Mouse (Mus musculus) liver, embryonic 15.5 days (tissue): ENCODE measurements around the gene Naa60. TPM values are rescaled to one million over a fixed set of nuclear protein-coding genes. Genes with fewer than 3 reads are reported as not detected.

Experiments used
- ATAC-seq: fragments of 200-750 bp; cut with Nextera tagmentation; 2 replicates; pipeline ENCODE4 v1.8.0; 2017; ENCODE audit warnings: moderate number of reproducible peaks, mild to moderate bottlenecking, moderate library complexity; ENCODE audit not compliant: insufficient read depth
- H3K27ac ChIP-seq: fragments of 300-500 bp; sonication (generic); replicated peaks from 2 replicates; pipeline ENCODE4 v1.5.1; 2015; ENCODE audit warnings: mild to moderate bottlenecking, inconsistent platforms
- H3K27me3 ChIP-seq: fragments of 300-500 bp; sonication (generic); 2 replicates; pipeline ENCODE4 v1.6.1; 2015; ENCODE audit warnings: mild to moderate bottlenecking, inconsistent platforms
- H3K36me3 ChIP-seq: fragments of 300-500 bp; sonication (generic); replicated peaks from 2 replicates; pipeline ENCODE4 v1.6.1; 2015; ENCODE audit warnings: moderate library complexity, mild to moderate bottlenecking, inconsistent platforms
- H3K4me1 ChIP-seq: fragments of 300-500 bp; sonication (generic); replicated peaks from 2 replicates; pipeline ENCODE4 v1.6.1; 2015; ENCODE audit warnings: inconsistent platforms
- H3K4me2 ChIP-seq: fragments of 300-500 bp; sonication (generic); 2 replicates; pipeline ENCODE4 v1.6.1; 2015; ENCODE audit warnings: moderate library complexity, mild to moderate bottlenecking, inconsistent platforms
- H3K4me3 ChIP-seq: fragments of 300-500 bp; sonication (generic); replicated peaks from 2 replicates; pipeline ENCODE4 v1.5.1; 2015; ENCODE audit warnings: mild to moderate bottlenecking, inconsistent platforms
- H3K9ac ChIP-seq: fragments of 300-500 bp; sonication (generic); 2 replicates; pipeline ENCODE4 v1.6.1; 2015; ENCODE audit warnings: moderate library complexity, mild to moderate bottlenecking, inconsistent platforms
- H3K9me3 ChIP-seq: fragments of 300-500 bp; sonication (generic); replicated peaks from 2 replicates; pipeline ENCODE4 v1.6.1; 2016; ENCODE audit warnings: inconsistent platforms
- WGBS: fragments of 180-500 bp; shearing (Covaris S2); methylation state at CpG from one replicate; pipeline ENCODE4 v1.1.7; 2015; ENCODE audit warnings: mixed read lengths; ENCODE audit not compliant: insufficient replicate concordance; 5-methylcytosine and 5-hydroxymethylcytosine counted together
- polyA plus RNA-seq: library from polyadenylated mRNA; unstranded; fragments of >200 nt; fragmentation: Nextera tagmentation; extraction: Ambion mirVana; gene quantifications from 2 replicates; pipeline ENCODE4 v1.2.1, GENCODE M21; 2015

The Naa60 gene
- polyA plus RNA-seq, 1 experiment from 2014 or later = 21.9 TPM

- Histone ChIP-seq H3K27ac (no peak overlapping the region), H3K9ac (no peak overlapping the region), H3K4me2 (no peak overlapping the region), H3K4me3 (no peak overlapping the region), H3K9me3 (no peaks in the 10 kb centered on the region), H3K27me3 (no peaks in the 10 kb centered on the region), H3K36me3 (peaks cover 3% of the 10 kb centered on the region; the same call in 1 of the 2 replicates), H3K4me1 (peaks cover 26% of the 10 kb centered on the region)
- 88% methylated on average over 14 of the region's 14 CpGs for WGBS
- ATAC-seq = no peak
Observed at GRCm38 (mm10) chr16:3891621-3892295, 19.6 kb downstream of the Naa60 start.

- Histone ChIP-seq H3K4me2 (no peak overlapping the region; the same call in 1 of the 2 replicates), H3K4me3 (no peak overlapping the region), H3K27me3 (no peaks in the 10 kb centered on the region), H3K9me3 (no peaks in the 10 kb centered on the region), H3K4me1 (peaks cover 22% of the 10 kb centered on the region), H3K36me3 (peaks cover 23% of the 10 kb centered on the region), H3K9ac (no peak overlapping the region), H3K27ac (peak overlapping the region; percentile 19; the same call in 1 of the 2 replicates)
- WGBS = 47% methylated on average over 3 of the region's 3 CpGs
- no peak for ATAC-seq
Observed at GRCm38 (mm10) chr16:3893739-3894138, 21.6 kb downstream of the Naa60 start.

GRCm38 (mm10) chr16:3895173-3895792 lies 23.1 kb downstream of the Naa60 start:
- Histone ChIP-seq H3K4me1 (peaks cover 22% of the 10 kb centered on the region), H3K9me3 (no peaks in the 10 kb centered on the region), H3K27ac (peak overlapping the region; percentile 35), H3K36me3 (peaks cover 38% of the 10 kb centered on the region), H3K4me3 (peak overlapping the region; percentile 2; the same call in 1 of the 2 replicates), H3K9ac (no peak overlapping the region), H3K27me3 (no peaks in the 10 kb centered on the region), H3K4me2 (peak overlapping the region; percentile 21)
- WGBS = 18% methylated on average over 9 of the region's 9 CpGs
- peak; percentile 60 for ATAC-seq

GRCm38 (mm10) chr16:3896046-3896445 lies 23.9 kb downstream of the Naa60 start:
- Histone ChIP-seq H3K4me1 (peaks cover 22% of the 10 kb centered on the region), H3K36me3 (peaks cover 46% of the 10 kb centered on the region), H3K9me3 (no peaks in the 10 kb centered on the region), H3K4me3 (no peak overlapping the region), H3K9ac (no peak overlapping the region), H3K27me3 (no peaks in the 10 kb centered on the region), H3K27ac (no peak overlapping the region), H3K4me2 (no peak overlapping the region)
- no peak for ATAC-seq
- 70% methylated on average over 6 of the region's 6 CpGs for WGBS

- H3K4me1 ChIP-seq = peaks cover 22% of the 10 kb centered on the region
- WGBS = 74% methylated on average over 1 of the region's 1 CpGs
- no peak overlapping the region for H3K27ac ChIP-seq
- no peak for ATAC-seq
- no peaks in the 10 kb centered on the region for H3K27me3 ChIP-seq
- H3K9me3 ChIP-seq = no peaks in the 10 kb centered on the region
- no peak overlapping the region for H3K4me3 ChIP-seq
- no peak overlapping the region for H3K4me2 ChIP-seq
- no peak overlapping the region for H3K9ac ChIP-seq
- H3K36me3 ChIP-seq = peaks cover 51% of the 10 kb centered on the region
Observed at GRCm38 (mm10) chr16:3896553-3896952, 24.4 kb downstream of the Naa60 start.

- H3K27me3 ChIP-seq = no peaks in the 10 kb centered on the region
- H3K4me3 ChIP-seq = no peak overlapping the region
- H3K9me3 ChIP-seq = no peaks in the 10 kb centered on the region
- H3K36me3 ChIP-seq = peaks cover 44% of the 10 kb centered on the region
- no peak overlapping the region for H3K4me2 ChIP-seq
- no peak for ATAC-seq
- WGBS = 63% methylated on average over 2 of the region's 2 CpGs
- H3K9ac ChIP-seq = no peak overlapping the region
- peaks cover 24% of the 10 kb centered on the region for H3K4me1 ChIP-seq
- H3K27ac ChIP-seq = no peak overlapping the region
Observed at GRCm38 (mm10) chr16:3907471-3907870, 35.3 kb downstream of the Naa60 start.

GRCm38 (mm10) chr16:3908537-3909111 lies 36.4 kb downstream of the Naa60 start, which contains the start of the genes 1700037C18Rik and Cluap1:
Gene 1700037C18Rik, minus strand, starts transcription at chr16:3908689.
Gene Cluap1, plus strand, starts transcription at chr16:3908801.
- Histone ChIP-seq H3K27ac (peak within 1 kb of the TSS; percentile 71), H3K4me2 (peak within 1 kb of the TSS; percentile 95), H3K36me3 (peaks cover 43% of the 10 kb centered on the region), H3K9ac (peak within 1 kb of the TSS; percentile 79), H3K9me3 (no peaks in the 10 kb centered on the region), H3K4me3 (peak within 1 kb of the TSS; percentile 73), H3K27me3 (no peaks in the 10 kb centered on the region), H3K4me1 (peaks cover 24% of the 10 kb centered on the region)
- WGBS = under 1% methylated on average over 33 of the region's 33 CpGs
- peak; percentile 97 for ATAC-seq

GRCm38 (mm10) chr16:3909118-3909517 lies 36.9 kb downstream of the Naa60 start:
- H3K9ac ChIP-seq = peak overlapping the region; percentile 79
- H3K4me1 ChIP-seq = peaks cover 24% of the 10 kb centered on the region
- 1% methylated on average over 20 of the region's 20 CpGs for WGBS
- H3K27me3 ChIP-seq = no peaks in the 10 kb centered on the region
- no peak for ATAC-seq
- H3K27ac ChIP-seq = peak overlapping the region; percentile 71
- no peaks in the 10 kb centered on the region for H3K9me3 ChIP-seq
- peak overlapping the region; percentile 95 for H3K4me2 ChIP-seq
- peak overlapping the region; percentile 73 for H3K4me3 ChIP-seq
- H3K36me3 ChIP-seq = peaks cover 42% of the 10 kb centered on the region

GRCm38 (mm10) chr16:3920756-3921155 lies 48.6 kb downstream of the Naa60 start:
- no peak overlapping the region for H3K9ac ChIP-seq
- WGBS = 75% methylated on average over 2 of the region's 2 CpGs
- ATAC-seq = no peak
- H3K4me2 ChIP-seq = no peak overlapping the region
- H3K36me3 ChIP-seq = peaks cover 29% of the 10 kb centered on the region
- no peaks in the 10 kb centered on the region for H3K9me3 ChIP-seq
- H3K27ac ChIP-seq = no peak overlapping the region
- H3K4me1 ChIP-seq = no peaks in the 10 kb centered on the region
- no peak overlapping the region for H3K4me3 ChIP-seq
- H3K27me3 ChIP-seq = no peaks in the 10 kb centered on the region

GRCm38 (mm10) chr16:3923515-3923914 lies 51.3 kb downstream of the Naa60 start:
- Histone ChIP-seq H3K4me3 (no peak overlapping the region), H3K27ac (no peak overlapping the region), H3K27me3 (no peaks in the 10 kb centered on the region)

GRCm38 (mm10) chr16:3923966-3924365 lies 51.8 kb downstream of the Naa60 start:
- Histone ChIP-seq H3K9me3 (no peaks in the 10 kb centered on the region), H3K4me1 (no peaks in the 10 kb centered on the region), H3K4me3 (no peak overlapping the region), H3K27ac (no peak overlapping the region), H3K4me2 (no peak overlapping the region), H3K36me3 (peaks cover 39% of the 10 kb centered on the region), H3K9ac (no peak overlapping the region), H3K27me3 (no peaks in the 10 kb centered on the region)
- 67% methylated on average over 4 of the region's 4 CpGs for WGBS
- ATAC-seq = no peak

More at GRCm38 (mm10) chr16:3923515-3923914, 51.3 kb downstream of the Naa60 start:
- H3K9me3 ChIP-seq = no peaks in the 10 kb centered on the region
- no peak overlapping the region for H3K4me2 ChIP-seq
- 63% methylated on average over 3 of the region's 3 CpGs for WGBS
- no peak overlapping the region for H3K9ac ChIP-seq
- ATAC-seq = peak; percentile 40
- no peaks in the 10 kb centered on the region for H3K4me1 ChIP-seq
- peaks cover 39% of the 10 kb centered on the region for H3K36me3 ChIP-seq
